Mouse (Mus musculus): Measurements from ENCODE around the gene Ndufv2.
"Not testable (repeated sequence)": the region's sequence is repeated elsewhere in the genome, so short reads cannot be mapped to it uniquely, and the experiment has no call there.

Ndufv2 gene

GRCm38 (mm10) chr17:66090251-66090650, 11.1 kb downstream of the Ndufv2 start:
- no peak for ATAC-seq (ENCODE audit: insufficient number of reproducible peaks, low FRiP score, low TSS enrichment)

DNA sequence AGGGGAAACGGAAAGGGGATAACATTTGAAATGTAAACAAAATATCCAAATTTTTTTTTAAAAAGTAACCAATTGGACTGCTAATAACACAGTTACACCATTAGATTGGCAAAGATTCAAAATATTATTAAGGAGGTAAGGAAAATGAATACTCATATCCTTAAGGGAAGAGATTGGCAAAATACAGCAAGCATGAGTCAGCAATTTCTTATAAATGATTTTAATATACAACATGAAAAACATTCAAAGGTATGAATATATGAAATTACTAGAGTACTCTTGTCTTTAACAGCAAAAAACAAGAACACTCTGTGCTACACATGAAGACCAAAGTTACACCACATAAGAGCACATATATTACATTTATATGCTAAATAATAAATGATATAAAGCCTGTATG, 16.3 kb downstream of the Ndufv2 start:
- no peak for ATAC-seq (ENCODE audit: insufficient number of reproducible peaks, low FRiP score, low TSS enrichment)

DNA sequence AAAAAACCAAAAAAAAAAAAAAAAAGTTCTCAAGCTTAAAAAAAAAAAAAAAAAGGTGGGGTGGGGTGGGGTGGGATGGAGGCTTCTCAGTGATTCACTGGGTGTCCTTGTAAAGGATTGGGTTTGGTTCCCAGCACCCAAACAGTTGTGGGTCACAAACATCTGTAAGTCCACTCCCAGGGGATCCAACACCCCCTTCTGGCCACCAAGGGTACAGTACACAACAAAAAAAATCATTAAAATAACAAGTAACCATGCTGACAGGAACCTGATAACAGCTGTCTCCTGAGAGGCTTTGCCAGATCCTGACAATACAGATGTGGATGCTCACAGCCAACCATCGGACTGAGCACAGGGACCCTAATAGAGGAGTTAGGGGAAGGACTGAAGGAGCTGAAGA, 16.9 kb downstream of the Ndufv2 start:
- ATAC-seq (ENCODE audit: insufficient number of reproducible peaks, low FRiP score, low TSS enrichment): no peak

GRCm38 (mm10) chr17:66077437-66077850, 23.9 kb downstream of the Ndufv2 start:
- 0 out of 2 replicates have a peak, but pooled peaks have one; percentile 29 for ATAC-seq (ENCODE audit: insufficient number of reproducible peaks, low FRiP score, low TSS enrichment)

DNA sequence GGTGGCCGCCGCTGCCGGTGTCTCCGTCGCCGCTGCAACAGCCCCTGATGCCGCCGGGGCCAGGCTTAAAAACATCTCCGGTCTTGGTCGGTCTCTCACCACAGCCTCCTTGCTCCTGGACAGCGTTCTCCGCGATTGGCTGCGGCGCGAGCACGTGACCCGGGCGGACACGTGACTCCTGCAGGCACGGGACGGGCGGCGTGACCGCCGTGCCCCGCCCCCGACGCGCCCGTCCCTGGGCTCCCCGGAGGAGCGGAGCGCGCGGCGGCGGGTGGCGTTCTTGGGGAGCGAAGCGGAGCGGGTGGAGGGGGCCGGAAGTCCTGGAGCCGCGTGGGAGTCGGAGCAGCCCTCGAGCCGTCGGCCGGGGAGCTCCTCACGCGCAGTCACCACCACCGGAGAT, 24.4 kb downstream of the Ndufv2 start, which contains the start of gene Ankrd12:
Gene Ankrd12, minus strand, starts transcription at position 156 of the 400 bp plus-strand sequence.
- peak; percentile 93 for ATAC-seq (ENCODE audit: insufficient number of reproducible peaks, low FRiP score, low TSS enrichment)

DNA sequence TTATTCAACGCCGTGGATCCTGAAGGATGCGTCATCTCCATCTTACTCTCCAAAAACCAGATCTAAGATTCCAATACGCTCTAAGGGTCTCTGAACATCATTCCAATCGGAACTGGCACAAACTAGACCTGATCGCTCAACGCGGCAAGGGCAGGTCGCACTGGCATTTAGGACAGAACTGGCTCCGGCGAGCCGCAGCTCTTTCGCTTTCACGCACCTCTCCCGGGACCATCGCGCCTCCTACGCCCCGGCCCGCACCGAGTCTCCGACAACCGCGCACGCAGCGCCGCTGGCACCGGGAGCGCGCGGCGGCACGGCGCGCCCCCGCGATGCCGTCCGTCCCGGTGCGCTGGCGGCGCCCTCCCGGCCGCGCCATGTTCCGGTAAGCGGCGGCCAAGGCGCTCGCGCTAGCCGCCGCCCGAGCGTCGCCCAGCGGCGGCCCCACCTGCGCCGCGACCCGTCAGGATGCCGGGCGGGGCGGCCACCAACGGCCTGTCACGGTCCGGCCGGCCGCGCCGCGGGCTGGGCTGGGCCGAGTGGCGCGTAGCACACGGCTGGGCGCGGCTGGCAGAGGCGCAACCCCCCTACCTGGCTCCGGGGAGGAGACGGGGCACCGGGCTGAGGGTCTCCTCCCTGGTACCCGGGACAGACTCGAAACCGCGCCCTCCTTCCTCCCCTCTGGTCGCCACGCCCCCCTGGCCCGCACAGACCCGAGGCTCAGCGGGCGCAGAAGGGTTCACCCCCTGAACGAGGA, 25.0 kb downstream of the Ndufv2 start:
- peak; percentile 63 for ATAC-seq (ENCODE audit: insufficient number of reproducible peaks, low FRiP score, low TSS enrichment)

DNA sequence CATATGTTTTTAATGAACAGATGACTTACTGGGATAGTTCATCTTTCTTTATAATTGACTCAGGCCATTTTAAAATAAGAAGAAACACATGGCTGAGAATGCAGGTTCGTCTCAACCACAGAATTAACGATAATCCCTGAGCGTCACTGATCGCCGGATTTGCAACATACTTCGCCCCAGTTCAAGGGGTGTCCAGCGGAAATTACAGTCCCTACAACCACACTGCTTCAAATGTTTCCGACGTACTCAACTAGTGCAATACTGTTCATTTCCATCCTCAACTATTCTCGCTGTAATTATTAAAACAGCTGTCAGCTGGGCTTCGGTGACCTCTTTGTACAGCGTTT, 25.6 kb downstream of the Ndufv2 start:
- no peak for ATAC-seq (ENCODE audit: insufficient number of reproducible peaks, low FRiP score, low TSS enrichment)

DNA sequence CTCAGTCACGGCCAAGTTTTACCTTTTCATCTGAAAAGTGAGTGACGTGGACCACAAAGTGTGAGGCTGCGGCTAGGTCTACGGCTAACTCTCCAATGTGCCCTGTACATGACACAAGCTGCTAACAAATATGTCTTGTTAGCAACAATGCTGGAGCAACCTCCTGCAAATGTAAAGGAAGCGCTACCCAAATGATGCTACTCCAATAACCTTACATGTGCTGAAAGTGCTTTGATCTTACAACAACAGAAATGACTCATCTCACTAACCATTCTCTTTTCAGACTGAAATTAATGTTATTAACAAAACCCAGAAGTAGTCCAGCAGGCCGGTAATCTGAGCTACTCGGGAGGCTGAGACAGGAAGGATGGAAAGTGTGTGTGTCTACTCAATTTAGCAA, 27.4 kb downstream of the Ndufv2 start:
- no peak for ATAC-seq (ENCODE audit: insufficient number of reproducible peaks, low FRiP score, low TSS enrichment)

DNA sequence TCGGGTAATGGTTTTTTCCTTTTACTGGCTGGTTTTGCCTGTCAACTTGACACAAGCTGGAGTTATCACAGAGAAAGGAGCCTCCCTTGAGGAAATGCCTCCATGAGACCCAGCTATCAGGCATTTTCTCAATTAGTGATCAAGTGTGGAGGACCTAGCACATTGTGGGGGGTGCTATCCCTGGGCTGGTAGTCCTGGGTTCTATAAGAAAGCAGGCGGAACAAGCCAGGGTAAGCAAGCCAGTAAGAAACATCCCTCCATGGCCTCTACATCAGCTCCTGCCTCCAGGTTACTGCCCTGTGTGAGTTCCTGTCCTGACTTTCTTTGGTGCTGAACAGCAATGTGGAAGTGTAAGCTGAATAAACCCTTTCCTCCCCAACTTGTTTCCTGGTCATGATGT, 32.3 kb downstream of the Ndufv2 start:
- ATAC-seq (ENCODE audit: insufficient number of reproducible peaks, low FRiP score, low TSS enrichment): not testable (repeated sequence)

- no peak for ATAC-seq (ENCODE audit: insufficient number of reproducible peaks, low FRiP score, low TSS enrichment)
These were observed 36.2 kb downstream of the Ndufv2 start for GRCm38 (mm10) chr17:66065115-66065514.

DNA sequence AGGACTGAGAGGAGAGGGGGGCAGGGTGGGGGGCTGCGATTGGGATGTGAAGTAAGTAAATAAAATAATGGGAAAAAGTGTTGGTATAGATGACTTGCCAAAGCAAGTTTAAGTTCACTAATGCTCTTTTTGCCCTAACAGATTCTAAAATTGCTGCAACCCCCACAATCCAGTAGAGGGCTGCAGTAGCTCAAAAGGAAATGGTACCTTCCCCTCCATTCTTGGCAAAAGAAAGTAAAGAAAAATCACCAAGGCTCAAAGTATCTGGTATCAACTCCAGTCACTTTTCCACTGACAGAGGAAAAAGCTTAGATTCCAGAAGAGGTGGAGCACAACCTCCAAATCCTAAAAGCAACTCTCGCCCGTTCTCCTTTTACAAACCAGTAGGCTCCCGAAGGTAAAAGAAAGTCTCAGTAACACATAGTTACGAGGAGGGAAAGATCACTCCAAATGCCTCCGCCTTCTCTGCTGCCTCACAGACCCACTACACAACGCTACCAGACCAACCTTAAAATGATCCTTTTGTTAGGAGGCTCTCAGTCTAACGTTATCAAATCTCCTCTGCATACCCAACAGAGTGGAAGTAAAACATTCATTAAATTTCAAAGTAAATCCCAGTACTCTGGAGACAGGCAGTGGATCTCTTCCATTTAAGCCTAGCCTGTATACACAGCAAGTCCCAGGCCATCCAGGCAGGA, 40.0 kb downstream of the Ndufv2 start:
- ATAC-seq (ENCODE audit: insufficient number of reproducible peaks, low FRiP score, low TSS enrichment): no peak

- ATAC-seq (ENCODE audit: insufficient number of reproducible peaks, low FRiP score, low TSS enrichment): no peak
These were observed 43.2 kb downstream of the Ndufv2 start for GRCm38 (mm10) chr17:66058160-66058559.

DNA sequence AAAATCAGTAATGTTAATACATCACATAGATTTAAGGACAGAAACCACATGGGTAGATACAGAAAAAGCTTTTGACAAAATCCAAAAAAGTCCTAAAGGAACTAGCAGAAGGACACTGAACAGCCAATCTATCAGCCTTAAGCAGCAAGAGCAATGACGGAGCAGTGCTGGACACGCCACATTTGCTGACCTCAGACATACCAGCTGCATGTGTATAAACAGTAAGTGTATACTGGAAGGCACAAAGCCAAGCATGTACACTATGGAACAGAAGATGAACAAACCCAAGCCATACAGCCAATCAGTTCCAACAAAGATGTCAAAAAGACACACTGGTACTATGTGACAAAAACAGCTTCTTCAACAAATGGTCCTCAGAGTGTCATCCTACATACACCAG, 44.2 kb downstream of the Ndufv2 start:
- ATAC-seq (ENCODE audit: insufficient number of reproducible peaks, low FRiP score, low TSS enrichment): no peak

DNA sequence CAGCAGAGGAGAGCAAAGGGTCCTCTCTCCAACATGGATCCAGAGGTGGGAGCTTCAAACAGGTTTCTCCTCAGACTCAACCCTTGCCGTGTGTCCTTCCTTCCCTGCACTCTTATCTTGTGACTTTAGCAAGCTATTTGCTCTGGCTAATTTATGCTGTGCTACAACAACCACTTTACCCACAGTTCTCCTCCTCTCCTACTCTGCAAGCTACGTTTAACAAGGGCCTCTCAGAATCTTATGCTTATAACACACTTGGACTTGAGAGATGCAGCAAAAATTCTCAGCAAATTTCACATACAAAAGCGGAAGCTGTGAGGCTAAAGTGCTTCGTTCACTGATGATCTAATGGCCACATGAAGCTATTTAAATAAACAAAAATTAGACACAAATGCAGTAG, 48.0 kb downstream of the Ndufv2 start:
- no peak for ATAC-seq (ENCODE audit: insufficient number of reproducible peaks, low FRiP score, low TSS enrichment)

DNA sequence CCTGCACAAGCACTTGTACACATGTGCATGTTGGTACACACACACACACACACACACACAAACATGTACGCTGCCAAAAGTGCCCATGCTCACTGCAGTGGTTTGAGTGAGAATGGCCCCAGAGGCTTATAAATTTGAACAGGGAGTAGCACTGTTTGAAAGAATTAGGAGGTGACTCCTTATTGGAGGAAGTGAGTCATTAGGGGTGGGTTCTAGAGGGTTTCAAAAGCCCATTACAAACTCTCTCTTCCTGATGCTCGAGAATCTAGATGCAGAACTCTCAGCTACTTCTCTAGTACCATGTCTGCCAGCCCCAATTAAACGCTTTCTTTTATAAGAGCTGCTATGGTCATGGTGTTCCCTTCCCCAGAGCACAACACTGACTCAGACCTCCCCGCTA, 52.6 kb downstream of the Ndufv2 start:
- ATAC-seq (ENCODE audit: insufficient number of reproducible peaks, low FRiP score, low TSS enrichment): no peak

DNA sequence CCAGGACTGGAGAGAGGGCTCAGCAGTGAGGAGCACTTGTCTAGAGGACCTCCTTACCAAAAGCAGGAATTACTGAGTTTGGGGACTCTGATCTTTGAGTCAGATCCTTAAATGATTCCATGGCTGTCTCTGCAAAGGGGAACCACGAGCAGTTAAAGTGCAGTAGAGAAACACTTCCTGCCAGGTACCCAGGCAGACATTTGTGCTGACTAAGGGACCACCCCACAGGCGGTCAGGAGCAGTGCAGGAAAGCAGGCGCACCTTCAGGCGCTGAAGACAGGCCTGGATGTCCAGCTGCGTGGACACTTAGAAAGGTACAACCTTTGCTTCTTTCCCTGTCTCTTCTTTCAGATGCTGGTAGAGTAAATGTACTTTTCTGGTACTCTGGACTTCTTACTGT, 53.2 kb downstream of the Ndufv2 start:
- ATAC-seq (ENCODE audit: insufficient number of reproducible peaks, low FRiP score, low TSS enrichment): no peak

- ATAC-seq (ENCODE audit: insufficient number of reproducible peaks, low FRiP score, low TSS enrichment): not testable (repeated sequence)
These were observed 57.7 kb downstream of the Ndufv2 start for GRCm38 (mm10) chr17:66043679-66044078.

- ATAC-seq (ENCODE audit: insufficient number of reproducible peaks, low FRiP score, low TSS enrichment): no peak
These were observed 60.3 kb downstream of the Ndufv2 start for GRCm38 (mm10) chr17:66041020-66041419.

- ATAC-seq (ENCODE audit: insufficient number of reproducible peaks, low FRiP score, low TSS enrichment): no peak
These were observed 68.1 kb downstream of the Ndufv2 start for GRCm38 (mm10) chr17:66033239-66033638.

- no peak for ATAC-seq (ENCODE audit: insufficient number of reproducible peaks, low FRiP score, low TSS enrichment)
These were observed 69.4 kb downstream of the Ndufv2 start for GRCm38 (mm10) chr17:66031991-66032390.
